23 mouse cellular contexts compared by ENCODE assay signal in the genomic region with DNA sequence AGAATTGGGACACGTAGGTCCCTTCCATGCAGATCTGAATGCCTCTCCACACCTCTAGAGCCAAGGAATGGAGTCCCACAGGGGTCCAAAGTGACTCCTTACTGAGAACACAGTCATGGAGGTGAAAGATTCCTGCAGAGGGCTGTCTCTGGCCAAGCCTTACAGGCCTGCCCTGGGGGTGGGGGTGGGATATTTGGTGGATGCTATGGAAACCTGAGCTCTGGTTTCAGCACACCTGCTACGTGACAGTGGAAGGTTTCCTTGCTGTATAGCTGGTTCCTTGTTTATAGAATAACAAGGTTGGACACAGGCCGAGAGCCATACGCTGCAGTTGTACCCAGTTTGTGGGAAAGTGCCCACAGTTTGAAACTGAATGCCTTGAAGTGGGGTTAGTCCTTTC.
DNase-seq lines count a peak whose midpoint lies in the region; ATAC-seq and TF ChIP-seq lines count a peak whose summit lies in the region.
"Had no signal": no experiment of that assay in that cellular context is flagged by ENCODE, and none has a peak within 500 bp of the region (broad histone marks: within the 10 kb centered on the region; RNA-seq: fewer than 3 reads in every experiment).

No protein-coding gene starts in this region.

- no peak overlapping the region for H3K4me2 ChIP-seq in heart, embryonic 11.5 days
- H3K4me2 ChIP-seq in kidney, postnatal 0 days (ENCODE audit: low read length): no peak overlapping the region
- no peak overlapping the region for H3K4me2 ChIP-seq in kidney, embryonic 16.5 days (replicated peaks; ENCODE audit: low read depth, low read length)
- H3K4me2 ChIP-seq: embryonic facial prominence, embryonic 12.5 days; hindbrain, embryonic 13.5 days had no signal

- DNase-seq in heart, adult 18-20 months: no peak
- no peak for DNase-seq in kidney, postnatal 0 days (ENCODE audit: low spot score)
- DNase-seq in A20 (ENCODE audit: low read depth, low spot score) (peak; percentile 58), ZHBTc4 (ENCODE audit: low read depth, low spot score) (peak; percentile 58)
- DNase-seq in forebrain, embryonic 10.5 days (ENCODE audit: extremely low spot score, low spot score): no peak
- DNase-seq: adrenal gland, postnatal 10 days; cerebellum, adult 9-11 months; kidney, adult 2 months; kidney, postnatal 36 days; left cerebral cortex, postnatal 4 days; lung, adult 18-20 months; lung, postnatal 36 days; retina, postnatal 1 day; right cerebral cortex, postnatal 4 days; thymus, adult 2 months had no signal

- no peak overlapping the region for H3K4me3 ChIP-seq in heart, embryonic 11.5 days (ENCODE audit: low read depth, low read length)
- H3K4me3 ChIP-seq in kidney, postnatal 0 days (replicated peaks; ENCODE audit: low read depth, low read length): no peak overlapping the region
- H3K4me3 ChIP-seq in kidney, embryonic 16.5 days (ENCODE audit: low read length): no peak overlapping the region
- H3K4me3 ChIP-seq in forebrain, embryonic 10.5 days: no peak overlapping the region
- H3K4me3 ChIP-seq: embryonic facial prominence, embryonic 12.5 days; hindbrain, embryonic 13.5 days; left cerebral cortex, adult 2 months had no signal

- H3K27ac ChIP-seq in heart, embryonic 11.5 days (ENCODE audit: low read depth, low read length): no peak overlapping the region
- H3K27ac ChIP-seq in kidney, postnatal 0 days: no peak overlapping the region; the same call in 1 of the 2 replicates
- H3K27ac ChIP-seq in kidney, embryonic 16.5 days (ENCODE audit: low read length): no peak overlapping the region
- no peak overlapping the region for H3K27ac ChIP-seq in forebrain, embryonic 10.5 days
- H3K27ac ChIP-seq: embryonic facial prominence, embryonic 12.5 days; hindbrain, embryonic 13.5 days; left cerebral cortex, adult 2 months had no signal

- H3K36me3 ChIP-seq in heart, embryonic 11.5 days (ENCODE audit: control insufficient read depth, insufficient read depth, low read length): no peaks in the 10 kb centered on the region
- H3K36me3 ChIP-seq in kidney, postnatal 0 days (ENCODE audit: insufficient read depth, low read length): no peaks in the 10 kb centered on the region
- no peaks in the 10 kb centered on the region for H3K36me3 ChIP-seq in kidney, embryonic 16.5 days (ENCODE audit: insufficient read depth, low read length)
- no peaks in the 10 kb centered on the region for H3K36me3 ChIP-seq in forebrain, embryonic 10.5 days (replicated peaks)
- H3K36me3 ChIP-seq: embryonic facial prominence, embryonic 12.5 days; hindbrain, embryonic 13.5 days had no signal

- H3K9me3 ChIP-seq in heart, embryonic 11.5 days (replicated peaks; ENCODE audit: control insufficient read depth, low read length): no peaks in the 10 kb centered on the region
- H3K9me3 ChIP-seq in kidney, postnatal 0 days (replicated peaks; ENCODE audit: low read length): no peaks in the 10 kb centered on the region
- no peaks in the 10 kb centered on the region for H3K9me3 ChIP-seq in kidney, embryonic 16.5 days (ENCODE audit: low read length)
- no peaks in the 10 kb centered on the region for H3K9me3 ChIP-seq in forebrain, embryonic 10.5 days
- H3K9me3 ChIP-seq: embryonic facial prominence, embryonic 12.5 days; hindbrain, embryonic 13.5 days had no signal

- no peaks in the 10 kb centered on the region for H3K27me3 ChIP-seq in heart, embryonic 11.5 days (ENCODE audit: control insufficient read depth, insufficient read depth, low read length)
- no peaks in the 10 kb centered on the region for H3K27me3 ChIP-seq in kidney, postnatal 0 days (ENCODE audit: insufficient read depth, low read length)
- no peaks in the 10 kb centered on the region for H3K27me3 ChIP-seq in kidney, embryonic 16.5 days (ENCODE audit: insufficient read depth, low read length)
- no peaks in the 10 kb centered on the region for H3K27me3 ChIP-seq in forebrain, embryonic 10.5 days (ENCODE audit: poor library complexity, severe bottlenecking)
- H3K27me3 ChIP-seq: embryonic facial prominence, embryonic 12.5 days; hindbrain, embryonic 13.5 days had no signal

- no peak for TF ChIP-seq CTCF in kidney, postnatal 0 days (IDR thresholded peaks at IDR 0.05; ENCODE audit: low read depth)

- H3K9ac ChIP-seq in heart, embryonic 11.5 days (ENCODE audit: low read depth, low read length): 0 out of 2 replicates have a peak overlapping the region, but pooled peaks have one; percentile 8
- H3K9ac ChIP-seq in kidney, postnatal 0 days (ENCODE audit: low read depth, low read length): no peak overlapping the region
- no peak overlapping the region for H3K9ac ChIP-seq in kidney, embryonic 16.5 days (replicated peaks; ENCODE audit: low read length)
- H3K9ac ChIP-seq: embryonic facial prominence, embryonic 12.5 days; hindbrain, embryonic 13.5 days had no signal

- peaks cover 17% of the 10 kb centered on the region for H3K4me1 ChIP-seq in heart, embryonic 11.5 days (ENCODE audit: control insufficient read depth, insufficient read depth, low read length)
- H3K4me1 ChIP-seq in kidney, postnatal 0 days (replicated peaks; ENCODE audit: insufficient read depth, low read length): no peaks in the 10 kb centered on the region
- no peaks in the 10 kb centered on the region for H3K4me1 ChIP-seq in kidney, embryonic 16.5 days (ENCODE audit: insufficient read depth, low read length)
- H3K4me1 ChIP-seq in forebrain, embryonic 10.5 days: peaks cover under 1% of the 10 kb centered on the region; the same call in 1 of the 2 replicates
- H3K4me1 ChIP-seq: embryonic facial prominence, embryonic 12.5 days; hindbrain, embryonic 13.5 days had no signal

- 66% methylated on average over 4 of the region's 4 CpGs for WGBS in heart, embryonic 11.5 days (ENCODE audit: insufficient replicate concordance)
- WGBS in kidney, postnatal 0 days: 64% methylated on average over 4 of the region's 4 CpGs
- WGBS in kidney, embryonic 16.5 days: 58% methylated on average over 4 of the region's 4 CpGs
- WGBS in forebrain, embryonic 10.5 days: 79% methylated on average over 4 of the region's 4 CpGs

- ATAC-seq in heart, embryonic 11.5 days (replicated peaks; ENCODE audit: insufficient number of reproducible peaks, low FRiP score, low TSS enrichment): no peak
- ATAC-seq in kidney, postnatal 0 days (replicated peaks; ENCODE audit: low FRiP score, low read depth): peak; percentile 59; the same call in 1 of the 2 replicates
- no peak for ATAC-seq in kidney, embryonic 16.5 days (ENCODE audit: low FRiP score, low TSS enrichment)
- ATAC-seq: forebrain, embryonic 16.5 days; inflammation-experienced regulatory T-cells, adult 6 months; midbrain, embryonic 16.5 days had no signal

Comparison
In these comparisons a context has a peak if more than half of its experiments do, and no peak if none do; other contexts are left out.
1. DNase-seq: peak in A20 (single experiment) and ZHBTc4 (single experiment); none in heart, adult 18-20 months (0 of 2), kidney, postnatal 0 days (single experiment) and forebrain, embryonic 10.5 days (single experiment).